Mouse (Mus musculus) hindbrain, embryonic 13.5 days (tissue): ENCODE measurements around the gene Gm10354. TPM values are rescaled to one million over a fixed set of nuclear protein-coding genes. Genes with fewer than 3 reads are reported as not detected.
"Not testable (repeated sequence)": the region's sequence is repeated elsewhere in the genome, so short reads cannot be mapped to it uniquely, and the experiment has no call there.

ENCODE experiments used
- ATAC-seq: fragments of 200-750 bp; cut with Nextera tagmentation; 2 replicates; pipeline ENCODE4 v1.8.0; 2017; ENCODE audit warnings: moderate TSS enrichment; ENCODE audit not compliant: low FRiP score
- H3K27ac ChIP-seq: fragments of 300-500 bp; sonication (generic); 2 replicates; pipeline ENCODE4 v1.5.1; 2015; ENCODE audit warnings: inconsistent platforms, mild to moderate bottlenecking, moderate library complexity
- H3K27me3 ChIP-seq: fragments of 300-500 bp; sonication (generic); 2 replicates; pipeline ENCODE4 v1.6.1; 2015; ENCODE audit warnings: mild to moderate bottlenecking, inconsistent platforms
- H3K36me3 ChIP-seq: fragments of 300-500 bp; sonication (generic); 2 replicates; pipeline ENCODE4 v1.6.1; 2015; ENCODE audit warnings: mild to moderate bottlenecking, inconsistent platforms
- H3K4me1 ChIP-seq: fragments of 300-500 bp; sonication (generic); replicated peaks from 2 replicates; pipeline ENCODE4 v1.6.1; 2015; ENCODE audit warnings: inconsistent platforms
- H3K4me2 ChIP-seq: fragments of 300-500 bp; sonication (generic); 2 replicates; pipeline ENCODE4 v1.6.1; 2015; ENCODE audit warnings: inconsistent platforms, mild to moderate bottlenecking, moderate library complexity
- H3K4me3 ChIP-seq: fragments of 300-500 bp; sonication (generic); 2 replicates; pipeline ENCODE4 v1.5.1; 2015; ENCODE audit warnings: mild to moderate bottlenecking, inconsistent platforms
- H3K9ac ChIP-seq: fragments of 300-500 bp; sonication (generic); 2 replicates; pipeline ENCODE4 v1.6.1; 2015; ENCODE audit warnings: mild to moderate bottlenecking, inconsistent platforms
- H3K9me3 ChIP-seq: fragments of 300-500 bp; sonication (generic); 2 replicates; pipeline ENCODE4 v1.6.1; 2016; ENCODE audit warnings: inconsistent platforms
- WGBS: fragments of 180-500 bp; shearing (Covaris S2); methylation state at CpG from one replicate; pipeline ENCODE4 v1.1.7; 2015; 5-methylcytosine and 5-hydroxymethylcytosine counted together
- polyA plus RNA-seq: library from polyadenylated mRNA; unstranded; fragments of >200 nt; fragmentation: Nextera tagmentation; extraction: Ambion mirVana; gene quantifications from 2 replicates; pipeline ENCODE4 v1.2.1, GENCODE M21; 2015

Gene Gm10354
- polyA plus RNA-seq = not detected in 2 replicates

DNA sequence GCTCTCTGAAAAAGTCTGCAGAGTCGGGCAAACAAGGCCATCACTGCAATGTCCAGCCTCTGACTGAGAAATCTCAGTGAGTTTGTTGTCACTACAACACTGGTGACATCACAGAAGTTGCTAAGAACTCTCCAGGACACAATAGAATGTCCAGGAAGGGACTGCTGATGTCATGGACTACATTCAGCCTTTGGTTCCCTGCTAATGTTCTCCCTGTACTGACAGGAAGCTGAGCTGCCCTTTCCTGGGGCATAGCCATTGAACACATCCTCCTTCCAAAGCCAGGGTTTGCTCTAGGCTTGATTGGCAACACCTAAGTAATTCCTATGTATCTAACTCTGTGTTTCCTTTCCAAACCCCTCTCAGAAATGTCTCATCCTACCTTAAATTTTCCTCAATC is at the start of gene Gm10354:
Gene Gm10354, minus strand, starts transcription at position 101 of the 400 bp plus-strand sequence.
- not testable (repeated sequence) for H3K4me3 ChIP-seq, H3K4me2 ChIP-seq, H3K27ac ChIP-seq, ATAC-seq, H3K4me1 ChIP-seq, H3K27me3 ChIP-seq, H3K9ac ChIP-seq, H3K36me3 ChIP-seq
- 39% methylated on average over 1 of the region's 1 CpGs for WGBS
- peaks cover 31% of the 10 kb centered on the region for H3K9me3 ChIP-seq

DNA sequence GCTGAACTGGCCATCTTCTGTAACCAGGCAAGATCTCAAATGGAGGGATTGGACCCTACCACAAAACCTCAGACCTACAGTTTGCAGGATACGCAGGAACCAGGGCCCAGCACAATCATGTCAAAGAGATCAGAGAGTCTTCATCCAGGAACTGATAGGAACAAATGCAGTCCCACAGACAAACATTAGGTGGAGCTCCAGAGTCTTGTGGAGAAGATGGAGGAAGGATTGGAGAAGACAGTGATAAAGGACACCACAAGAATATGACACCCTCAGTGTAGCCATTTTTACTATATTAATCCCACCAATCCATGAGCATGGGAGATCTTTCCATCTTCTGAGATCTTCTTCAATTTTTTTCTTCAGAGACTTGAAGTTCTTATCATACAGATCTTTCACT is 45.6 kb upstream of the Gm10354 start:
- 87% methylated on average over 1 of the region's 1 CpGs for WGBS
- H3K9ac ChIP-seq, H3K4me2 ChIP-seq, ATAC-seq, H3K27ac ChIP-seq, H3K27me3 ChIP-seq, H3K4me1 ChIP-seq, H3K4me3 ChIP-seq, H3K36me3 ChIP-seq: not testable (repeated sequence)
- peaks cover 42% of the 10 kb centered on the region for H3K9me3 ChIP-seq

DNA sequence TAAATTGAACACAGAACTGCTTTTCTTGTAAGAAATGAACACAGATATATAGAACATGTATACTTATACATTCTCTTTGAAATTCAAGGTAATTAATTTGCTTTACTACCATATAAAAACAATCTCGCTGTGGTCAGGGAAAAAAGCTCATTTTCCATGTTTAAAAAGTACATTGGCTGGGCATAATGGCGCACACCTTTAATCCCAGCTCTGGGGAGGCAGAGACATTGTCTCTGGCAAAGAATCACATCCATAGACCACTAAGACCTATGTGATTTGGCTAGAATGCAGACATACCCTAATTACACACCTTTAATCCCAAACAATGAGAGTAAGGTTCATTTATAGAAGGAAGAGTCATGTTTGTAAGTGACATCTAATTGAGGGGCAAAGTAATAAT is 41.3 kb upstream of the Gm10354 start:
- 71% methylated on average over 2 of the region's 2 CpGs for WGBS
- ATAC-seq = not testable (repeated sequence)

GRCm38 (mm10) chr5:15010639-15011582 is 32.2 kb upstream of the Gm10354 start:
- H3K4me1 ChIP-seq, H3K36me3 ChIP-seq, H3K9ac ChIP-seq, H3K27ac ChIP-seq, H3K4me2 ChIP-seq, H3K4me3 ChIP-seq, H3K27me3 ChIP-seq: not testable (repeated sequence)
- peaks cover 25% of the 10 kb centered on the region for H3K9me3 ChIP-seq
- 88% methylated on average over 11 of the region's 11 CpGs for WGBS
- ATAC-seq = peak; percentile 59

More for the DNA sequence above, 41.3 kb upstream of the Gm10354 start:
- H3K36me3 ChIP-seq, H3K27me3 ChIP-seq, H3K4me3 ChIP-seq, H3K27ac ChIP-seq, H3K9ac ChIP-seq, H3K4me1 ChIP-seq, H3K4me2 ChIP-seq: not testable (repeated sequence)
- H3K9me3 ChIP-seq = peaks cover 37% of the 10 kb centered on the region

DNA sequence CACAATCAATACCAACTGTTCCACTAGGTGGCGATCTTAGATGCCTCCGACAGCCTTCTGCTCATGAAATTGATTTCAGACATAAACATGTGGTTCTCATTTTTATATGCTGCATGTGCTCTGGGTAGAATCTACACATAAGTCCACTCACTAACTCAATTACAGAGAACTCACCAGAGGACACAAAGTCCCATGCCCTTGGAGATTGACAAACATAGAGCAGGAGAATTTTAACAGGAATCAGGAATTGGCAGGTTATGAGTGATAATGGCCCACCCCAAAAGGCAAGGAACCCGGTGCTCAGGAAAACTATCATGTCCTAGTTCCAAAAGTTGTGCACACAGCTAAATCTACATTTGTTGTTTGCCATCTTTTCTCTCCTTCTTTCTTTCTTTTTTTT is 28.2 kb upstream of the Gm10354 start:
- H3K27ac ChIP-seq, H3K27me3 ChIP-seq, H3K4me2 ChIP-seq, H3K4me1 ChIP-seq, H3K36me3 ChIP-seq, H3K4me3 ChIP-seq, H3K9ac ChIP-seq, ATAC-seq: not testable (repeated sequence)
- WGBS = 57% methylated on average over 3 of the region's 3 CpGs
- H3K9me3 ChIP-seq = peaks cover 31% of the 10 kb centered on the region

DNA sequence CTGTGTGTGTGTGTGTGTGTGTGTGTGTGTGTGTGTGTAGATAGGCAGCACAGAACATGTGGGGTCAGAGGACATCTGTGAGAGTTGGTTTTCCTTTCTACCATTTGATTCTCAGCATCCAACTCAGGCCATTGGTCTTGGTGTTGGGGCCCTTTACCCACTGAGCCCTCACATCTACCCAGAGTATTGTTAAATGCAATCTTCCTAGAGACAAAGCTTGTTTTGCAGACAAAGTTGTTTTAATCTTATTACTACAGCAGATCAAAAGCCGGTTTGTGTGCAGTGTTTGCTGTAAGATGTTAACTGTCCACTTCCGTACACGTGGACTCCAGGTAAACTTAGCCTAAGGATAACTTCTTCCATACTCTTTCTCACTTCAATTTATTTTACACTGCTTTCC is 27.6 kb upstream of the Gm10354 start:
- 66% methylated on average over 3 of the region's 3 CpGs for WGBS
- H3K4me1 ChIP-seq, H3K36me3 ChIP-seq, H3K4me3 ChIP-seq, ATAC-seq, H3K4me2 ChIP-seq, H3K27ac ChIP-seq, H3K27me3 ChIP-seq, H3K9ac ChIP-seq: not testable (repeated sequence)
- H3K9me3 ChIP-seq = peaks cover 27% of the 10 kb centered on the region

DNA sequence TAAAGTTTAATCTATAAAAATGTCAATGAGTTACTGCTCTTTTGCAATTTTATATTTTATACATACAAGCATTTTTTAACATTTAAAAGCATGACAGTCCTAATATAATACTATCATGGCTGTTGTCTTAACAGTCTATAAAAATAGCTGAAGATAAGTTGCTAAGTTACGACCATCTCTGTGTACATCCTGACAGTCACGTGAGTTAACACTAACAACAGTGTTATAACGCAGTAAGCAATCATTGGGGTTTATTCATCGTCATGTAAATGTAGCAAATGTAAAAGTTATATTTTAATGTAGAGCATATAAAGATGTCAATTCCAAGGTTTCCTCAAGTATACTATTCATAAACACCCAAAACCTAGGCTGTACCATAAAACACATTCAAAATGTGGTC is 26.8 kb upstream of the Gm10354 start:
- not testable (repeated sequence) for H3K27me3 ChIP-seq, H3K27ac ChIP-seq, H3K4me2 ChIP-seq, H3K36me3 ChIP-seq, H3K9ac ChIP-seq, H3K4me3 ChIP-seq, H3K4me1 ChIP-seq
- WGBS = 59% methylated on average over 3 of the region's 4 CpGs
- peak; percentile 55 for ATAC-seq
- H3K9me3 ChIP-seq = peaks cover 23% of the 10 kb centered on the region

DNA sequence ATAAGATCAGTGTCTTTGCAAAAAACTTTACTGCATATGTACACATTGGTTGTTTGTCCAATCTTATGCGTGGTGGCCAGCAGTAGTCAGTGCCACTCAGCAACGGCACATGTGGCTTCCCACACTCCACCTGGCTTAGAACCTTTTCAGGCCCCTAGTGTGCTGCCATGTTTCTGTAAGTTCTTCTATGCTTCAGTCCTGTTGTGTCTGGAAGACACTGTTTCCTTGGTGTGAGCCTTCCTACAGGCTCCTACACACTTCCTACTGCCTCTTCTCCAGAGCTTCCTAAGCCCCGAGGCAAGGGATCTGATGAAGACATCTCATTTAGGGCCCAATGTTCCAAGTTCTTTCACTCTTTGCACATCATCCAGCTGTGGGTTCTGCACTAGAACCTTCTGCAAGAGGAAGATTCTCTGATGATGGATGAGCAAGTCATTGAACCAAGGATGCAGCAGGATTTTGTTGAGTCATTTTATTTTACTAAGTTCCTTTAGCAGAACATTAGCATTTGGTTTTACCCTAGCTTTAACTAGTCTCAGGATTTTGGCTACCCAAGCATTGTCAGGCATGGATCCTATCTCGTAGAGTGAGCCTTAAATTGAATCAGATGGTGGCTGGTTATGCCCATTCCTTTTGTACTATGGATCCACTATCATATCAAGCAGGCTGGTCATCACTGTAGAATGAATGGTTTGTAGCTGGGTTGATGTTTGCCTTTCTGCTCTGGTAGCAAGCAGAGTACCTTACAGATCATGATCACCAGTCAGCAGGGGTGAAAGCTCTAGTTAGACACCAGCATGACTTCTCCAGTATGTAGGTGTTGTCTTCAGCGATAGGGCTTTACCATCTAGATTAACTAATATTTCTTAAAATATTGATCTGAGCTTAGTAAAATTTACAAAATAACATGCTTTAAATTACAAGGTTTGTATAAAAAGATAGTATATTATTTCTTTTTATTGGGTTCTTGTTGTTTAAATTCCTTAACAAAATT is 26.1 kb upstream of the Gm10354 start:
- H3K9me3 ChIP-seq = peaks cover 27% of the 10 kb centered on the region
- not testable (repeated sequence) for H3K27me3 ChIP-seq, H3K4me3 ChIP-seq, H3K36me3 ChIP-seq, H3K4me1 ChIP-seq, H3K27ac ChIP-seq, H3K9ac ChIP-seq, H3K4me2 ChIP-seq
- 76% methylated on average over 5 of the region's 5 CpGs for WGBS
- peak; percentile 92 for ATAC-seq

GRCm38 (mm10) chr5:14998077-14998476 is 19.3 kb upstream of the Gm10354 start:
- not testable (repeated sequence) for H3K4me1 ChIP-seq, H3K27ac ChIP-seq, H3K27me3 ChIP-seq, H3K4me3 ChIP-seq, H3K9ac ChIP-seq, H3K4me2 ChIP-seq, ATAC-seq, H3K36me3 ChIP-seq
- peaks cover 33% of the 10 kb centered on the region for H3K9me3 ChIP-seq
- 78% methylated on average over 9 of the region's 9 CpGs for WGBS

- not testable (repeated sequence) for H3K27me3 ChIP-seq, H3K9ac ChIP-seq, H3K4me1 ChIP-seq, H3K4me3 ChIP-seq, ATAC-seq, H3K4me2 ChIP-seq, H3K27ac ChIP-seq, H3K36me3 ChIP-seq
- 83% methylated on average over 4 of the region's 4 CpGs for WGBS
- peaks cover 33% of the 10 kb centered on the region for H3K9me3 ChIP-seq
Measured at GRCm38 (mm10) chr5:14997556-14997955, 18.8 kb upstream of the Gm10354 start.

- not testable (repeated sequence) for ATAC-seq, H3K4me2 ChIP-seq, H3K4me3 ChIP-seq, H3K4me1 ChIP-seq, H3K27ac ChIP-seq, H3K9ac ChIP-seq, H3K36me3 ChIP-seq, H3K27me3 ChIP-seq
- 73% methylated on average over 7 of the region's 7 CpGs for WGBS
- H3K9me3 ChIP-seq = peaks cover 33% of the 10 kb centered on the region
Measured at GRCm38 (mm10) chr5:14996670-14997249, 18.0 kb upstream of the Gm10354 start.

GRCm38 (mm10) chr5:14994124-14994523 is 15.4 kb upstream of the Gm10354 start:
- not testable (repeated sequence) for H3K4me2 ChIP-seq, H3K36me3 ChIP-seq, H3K9ac ChIP-seq, H3K4me3 ChIP-seq, H3K27ac ChIP-seq, H3K27me3 ChIP-seq, H3K4me1 ChIP-seq
- H3K9me3 ChIP-seq = peaks cover 34% of the 10 kb centered on the region
- ATAC-seq = peak; percentile 80; the same call in 1 of the 2 replicates
- WGBS = 89% methylated on average over 6 of the region's 6 CpGs
